20 mouse cellular contexts compared by ENCODE assay signal in genomic region chr17:67252992-67253391, GRCm38 (mm10).
DNase-seq lines count a peak whose midpoint lies in the region; ATAC-seq lines count a peak whose summit lies in the region.
"Had no signal": no experiment of that assay in that cellular context is flagged by ENCODE, and none has a peak within 500 bp of the region (broad histone marks: within the 10 kb centered on the region; RNA-seq: fewer than 3 reads in every experiment).

No protein-coding gene starts in this region.

- no peak overlapping the region for H3K27ac ChIP-seq in intestine, embryonic 14.5 days (ENCODE audit: low read depth)
- H3K27ac ChIP-seq in intestine, embryonic 16.5 days (ENCODE audit: low read length) = no peak overlapping the region
- peak overlapping the region; percentile 29; the same call in 1 of the 2 replicates for H3K27ac ChIP-seq in lung, embryonic 15.5 days
- H3K27ac ChIP-seq: embryonic facial prominence, embryonic 15.5 days; forebrain, embryonic 10.5 days; hindbrain, embryonic 10.5 days; hindbrain, embryonic 14.5 days had no signal

- H3K36me3 ChIP-seq in intestine, embryonic 14.5 days (ENCODE audit: control insufficient read depth, insufficient read depth, low read length) = no peaks in the 10 kb centered on the region
- no peaks in the 10 kb centered on the region for H3K36me3 ChIP-seq in intestine, embryonic 16.5 days (ENCODE audit: control insufficient read depth, insufficient read depth, low read length)
- no peaks in the 10 kb centered on the region for H3K36me3 ChIP-seq in lung, embryonic 15.5 days
- H3K36me3 ChIP-seq: embryonic facial prominence, embryonic 15.5 days; forebrain, embryonic 10.5 days; heart, embryonic 12.5 days; hindbrain, embryonic 10.5 days had no signal

- 55% methylated on average over 6 of the region's 6 CpGs for WGBS in intestine, embryonic 14.5 days
- 56% methylated on average over 6 of the region's 6 CpGs for WGBS in intestine, embryonic 16.5 days
- 49% methylated on average over 6 of the region's 6 CpGs for WGBS in lung, embryonic 15.5 days

- no peak overlapping the region for H3K9ac ChIP-seq in intestine, embryonic 14.5 days (ENCODE audit: low read length)
- H3K9ac ChIP-seq in intestine, embryonic 16.5 days (ENCODE audit: low read depth, low read length) = no peak overlapping the region
- H3K9ac ChIP-seq in lung, embryonic 15.5 days = no peak overlapping the region
- H3K9ac ChIP-seq: embryonic facial prominence, embryonic 15.5 days; heart, embryonic 12.5 days; hindbrain, embryonic 14.5 days had no signal

- DNase-seq in intestine, embryonic 14.5 days (ENCODE audit: low spot score) = peak; percentile 44
- DNase-seq in lung, adult 18-20 months = peak; percentile 28 to 56
- no peak for DNase-seq in lung, postnatal 14 days
- DNase-seq in lung, postnatal 25 days (ENCODE audit: low spot score) = peak; percentile 53
- no peak for DNase-seq in embryo, embryonic 11 days
- DNase-seq in frontal cortex, postnatal 25 days (ENCODE audit: low spot score in 2 of 2) = no peak
- DNase-seq: adrenal gland, postnatal 10 days; cerebellum, adult 2 months; cerebellum, postnatal 10 days; gastrocnemius, postnatal 36 days; heart, adult 18-20 months had no signal

- no peak overlapping the region for H3K4me3 ChIP-seq in intestine, embryonic 14.5 days (ENCODE audit: low read depth, low read length)
- H3K4me3 ChIP-seq in intestine, embryonic 16.5 days (ENCODE audit: low read length) = no peak overlapping the region
- H3K4me3 ChIP-seq in lung, embryonic 15.5 days = no peak overlapping the region
- H3K4me3 ChIP-seq: embryonic facial prominence, embryonic 15.5 days; erythroblast, embryonic 14.5 days; forebrain, embryonic 10.5 days; heart, embryonic 12.5 days; hindbrain, embryonic 10.5 days had no signal

- no peaks in the 10 kb centered on the region for H3K9me3 ChIP-seq in intestine, embryonic 14.5 days (ENCODE audit: control insufficient read depth, low read length)
- no peaks in the 10 kb centered on the region for H3K9me3 ChIP-seq in intestine, embryonic 16.5 days (ENCODE audit: control insufficient read depth, low read length)
- H3K9me3 ChIP-seq in lung, embryonic 15.5 days = no peaks in the 10 kb centered on the region
- H3K9me3 ChIP-seq: embryonic facial prominence, embryonic 15.5 days; forebrain, embryonic 10.5 days; hindbrain, embryonic 10.5 days had no signal

- H3K4me1 ChIP-seq in intestine, embryonic 14.5 days (replicated peaks; ENCODE audit: control insufficient read depth, insufficient read depth, low read length) = no peaks in the 10 kb centered on the region
- H3K4me1 ChIP-seq in intestine, embryonic 16.5 days (ENCODE audit: control insufficient read depth, insufficient read depth, low read length) = no peaks in the 10 kb centered on the region
- H3K4me1 ChIP-seq in lung, embryonic 15.5 days = peaks cover 18% of the 10 kb centered on the region
- H3K4me1 ChIP-seq: embryonic facial prominence, embryonic 15.5 days; heart, embryonic 12.5 days; hindbrain, embryonic 10.5 days had no signal

- no peak for ATAC-seq in intestine, embryonic 14.5 days (replicated peaks; ENCODE audit: low FRiP score, low TSS enrichment, low read depth)
- no peak for ATAC-seq in intestine, embryonic 16.5 days
- ATAC-seq in lung, embryonic 15.5 days (ENCODE audit: borderline replicate concordance, extremely low read depth, low FRiP score, low TSS enrichment) = peak; percentile 46; the same call in 1 of the 2 replicates
- ATAC-seq: forebrain, embryonic 14.5 days had no signal

- H3K27me3 ChIP-seq in intestine, embryonic 14.5 days (replicated peaks; ENCODE audit: control insufficient read depth, insufficient read depth, low read length) = no peaks in the 10 kb centered on the region
- no peaks in the 10 kb centered on the region for H3K27me3 ChIP-seq in intestine, embryonic 16.5 days (replicated peaks; ENCODE audit: control insufficient read depth, insufficient read depth, low read length)
- H3K27me3 ChIP-seq in lung, embryonic 15.5 days = no peaks in the 10 kb centered on the region
- H3K27me3 ChIP-seq: embryonic facial prominence, embryonic 15.5 days; heart, embryonic 12.5 days had no signal

- no peak overlapping the region for H3K4me2 ChIP-seq in intestine, embryonic 14.5 days (ENCODE audit: low read length)
- no peak overlapping the region for H3K4me2 ChIP-seq in intestine, embryonic 16.5 days (ENCODE audit: low read depth, low read length)
- no peak overlapping the region for H3K4me2 ChIP-seq in lung, embryonic 15.5 days
- H3K4me2 ChIP-seq: embryonic facial prominence, embryonic 15.5 days; heart, embryonic 12.5 days; hindbrain, embryonic 14.5 days had no signal

Comparison
In these comparisons a context has a peak if more than half of its experiments do, and no peak if none do; other contexts are left out.
1. DNase-seq: peak in intestine, embryonic 14.5 days (single experiment), lung, adult 18-20 months (2 of 2) and lung, postnatal 25 days (single experiment); none in lung, postnatal 14 days (single experiment), embryo, embryonic 11 days (single experiment) and frontal cortex, postnatal 25 days (0 of 2).